Mouse (Mus musculus) heart, postnatal 36 days (tissue): ENCODE results near the gene Kctd18. TPM values are rescaled to one million over a fixed set of nuclear protein-coding genes. Genes with fewer than 3 reads are reported as not detected.

ENCODE experiments used
- DNase-seq, 2 experiments: peaks; one replicate each; pipeline ENCODE4 v3.0.0; 2021 to 2022
- intact Hi-C: fragments of 180-260 bp; cut with DNase I; formaldehyde crosslinking; loops from one replicate; pipeline ENCODE4 v1.15.1; 2025
- total RNA-seq, 2 experiments: library from RNA; stranded (reverse); gene quantifications; 2 replicates each; pipeline ENCODE4 v1.2.3; 2021

Gene Kctd18
- total RNA-seq, 2 experiments from 2014 or later, result 4.9 to 7.2 TPM

DNA sequence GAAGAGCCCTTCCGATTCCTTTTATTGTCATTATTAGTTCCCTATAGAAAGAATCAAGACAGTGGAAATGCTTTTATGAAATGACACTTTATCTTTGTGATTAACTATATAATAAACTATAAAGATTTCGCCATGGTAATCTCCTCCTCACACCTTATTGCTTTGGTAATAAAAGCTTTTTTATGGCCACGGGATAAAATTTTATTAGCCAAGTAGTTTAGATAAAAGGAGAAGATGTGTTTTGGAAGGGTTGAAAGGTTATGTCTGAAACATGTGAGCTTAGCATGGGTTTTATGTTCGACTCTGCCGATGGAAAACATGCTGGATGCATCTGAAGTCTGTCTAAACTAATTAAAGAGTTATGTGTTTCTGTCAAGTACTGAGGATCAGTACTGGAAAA is 101.4 kb downstream of the Kctd18 start:
- DNase-seq, result no peak
- intact Hi-C loops, result no loop called here

DNA sequence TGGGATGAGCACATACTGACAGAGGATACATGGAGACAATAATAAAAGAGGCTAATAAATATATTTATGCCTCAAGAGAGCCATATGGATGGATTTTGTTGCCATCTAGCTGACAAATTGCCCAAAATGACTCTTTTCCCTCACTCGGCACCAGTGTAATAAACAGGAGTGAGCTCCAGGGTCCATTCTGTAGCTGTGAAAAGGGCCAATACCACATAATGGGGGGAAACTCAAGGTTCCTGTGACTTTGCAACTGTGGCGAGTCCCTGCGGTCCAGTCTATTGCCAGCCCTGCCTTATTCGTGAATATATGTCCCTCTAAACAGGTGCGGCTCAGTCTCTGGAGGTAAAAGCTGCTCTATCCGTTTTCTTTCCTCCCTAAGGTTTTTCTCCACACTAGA is 107.2 kb downstream of the Kctd18 start:
- DNase-seq, result no peak
- intact Hi-C loops, result no loop called here

DNA sequence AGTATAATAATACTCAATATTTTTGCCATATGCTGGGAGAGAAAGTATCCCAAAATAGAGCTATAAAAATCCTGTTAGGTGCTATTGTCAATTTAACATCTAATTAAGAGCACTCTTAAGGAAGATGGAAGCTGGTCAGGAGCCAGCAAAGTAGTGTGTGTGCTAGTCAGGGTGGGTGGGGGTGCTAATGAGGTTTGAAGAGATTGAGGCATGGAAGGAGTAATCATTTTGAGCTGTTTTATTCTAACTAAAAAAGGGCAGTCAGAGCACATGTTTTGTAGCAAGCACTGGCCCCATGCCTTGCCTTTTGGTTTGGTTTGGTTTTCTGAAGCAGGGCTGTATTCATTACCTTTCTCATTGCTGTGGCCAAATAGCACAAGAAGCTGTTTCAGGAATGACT is 112.4 kb downstream of the Kctd18 start:
- no peak for DNase-seq

GRCm38 (mm10) chr1:57905912-57906311 is 112.8 kb downstream of the Kctd18 start:
- peak in 1 of 2 experiments; percentile 9 for DNase-seq
- intact Hi-C loops, result no loop called here

More for the DNA sequence above, 112.4 kb downstream of the Kctd18 start:
- intact Hi-C loops, result no loop called here

Other genes starting within 250 kb of the Kctd18 start
- 1 to 10 TPM; 6.1 to 9.5 TPM for gene Spats2l, start 244.8 kb downstream of the Kctd18 start, total RNA-seq
- gene Sgo2a, start 23.0 kb downstream of the Kctd18 start, total RNA-seq, result 1 to 10 TPM; 4.1 to 5.0 TPM
- gene Aox1, start 11.0 kb upstream of the Kctd18 start, total RNA-seq, result 10 to 100 TPM; 10.4 to 13.0 TPM
- under 1 TPM; 0.79 to 0.86 TPM for gene Aox3, start 94.2 kb upstream of the Kctd18 start, total RNA-seq
- gene Aox4, start 191.4 kb upstream of the Kctd18 start, total RNA-seq, result not detected